Mouse (Mus musculus) c-Kit-positive CD71-positive TER-119-negative erythroid progenitor cells, embryonic 14.5 days (primary cell): ENCODE results near the gene Speer2.

Experiments
- DNase-seq: peaks from one replicate; pipeline ENCODE4 v3.0.0-alpha.2; 2013; ENCODE audit warnings: low read depth

Speer2 gene

GRCm38 (mm10) chr16:69863644-69864043 lies at the start of gene Speer2:
Gene Speer2 (minus strand): TSS chr16:69863744.
- DNase-seq, result no peak

DNA sequence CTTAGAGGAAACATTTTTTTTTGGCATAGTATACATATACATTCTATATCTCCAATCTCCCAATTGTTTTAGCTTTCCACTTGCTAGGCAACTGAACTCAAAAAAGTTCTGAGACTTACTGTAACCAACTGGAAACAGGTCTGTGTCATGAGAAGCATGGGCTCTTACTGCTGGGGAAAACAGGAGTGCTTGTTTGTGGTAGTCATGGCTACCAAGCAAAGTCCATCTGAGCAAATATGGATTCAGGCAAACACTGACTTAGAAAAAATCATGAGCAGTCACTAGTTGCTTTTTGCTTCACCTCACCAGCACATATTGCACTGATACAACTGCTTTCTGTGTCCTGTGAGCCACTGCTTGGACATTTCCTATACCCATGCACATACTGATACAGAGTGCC lies 40.8 kb upstream of the Speer2 start:
- no peak for DNase-seq

GRCm38 (mm10) chr16:69880712-69881111 lies 17.2 kb upstream of the Speer2 start:
- DNase-seq, result no peak

DNA sequence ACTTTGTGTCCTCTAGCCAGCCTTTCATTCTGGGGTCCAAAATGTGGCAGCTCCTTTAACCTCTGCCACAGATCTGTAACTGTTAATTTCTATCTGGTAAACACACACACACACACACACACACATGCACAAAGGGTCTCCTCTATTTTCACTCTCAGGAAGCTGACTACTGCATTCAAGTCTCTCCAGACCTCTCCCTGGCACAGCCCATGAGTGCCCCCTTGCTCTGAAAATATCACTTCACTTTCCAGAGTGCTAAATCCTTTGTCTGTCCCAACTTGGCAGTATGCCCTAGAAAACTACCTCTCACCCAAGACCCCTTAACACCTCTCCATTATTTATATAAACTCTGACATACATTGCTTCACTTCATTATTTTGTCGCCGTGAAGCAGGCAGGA lies 26.9 kb downstream of the Speer2 start:
- no peak for DNase-seq

DNA sequence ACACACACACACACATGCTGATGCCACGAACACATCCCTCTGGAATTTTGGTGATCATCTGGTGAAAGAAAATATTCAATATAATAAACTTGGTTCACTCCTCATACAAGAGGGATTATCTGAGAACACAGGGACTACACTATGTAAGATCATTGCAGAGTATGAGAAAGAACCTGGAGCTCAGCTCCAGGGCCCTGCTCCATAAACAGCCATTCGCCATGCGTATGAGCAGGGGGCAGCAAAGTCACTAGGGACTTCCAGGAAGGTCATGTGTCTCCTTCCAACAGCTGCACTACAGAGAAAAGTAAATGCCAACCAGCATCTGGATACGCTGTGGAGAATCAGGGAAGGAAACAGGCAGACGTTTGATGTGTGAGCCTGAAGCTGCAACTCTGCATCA lies 49.9 kb downstream of the Speer2 start:
- no peak for DNase-seq
